Mouse (Mus musculus) G1E (cell line): Measurements from ENCODE around the gene Mfsd4b2. TPM values are rescaled to one million over a fixed set of nuclear protein-coding genes. Genes with fewer than 3 reads are reported as not detected.

Experiments used
- ATAC-seq: 2 replicates; pipeline ENCODE4 v1.8.0; 2016; ENCODE audit warnings: mild to moderate bottlenecking; ENCODE audit not compliant: insufficient number of reproducible peaks, poor library complexity, low FRiP score, severe bottlenecking; ENCODE audit errors: extremely low read depth
- DNase-seq: peaks from one replicate; pipeline ENCODE4 v3.0.0; 2012; ENCODE audit warnings: low spot score
- H3K27me3 ChIP-seq: 2 replicates; pipeline ENCODE4 v1.6.1; 2012; ENCODE audit warnings: mild to moderate bottlenecking, low read length, inconsistent platforms; ENCODE audit not compliant: insufficient read depth
- H3K36me3 ChIP-seq: replicated peaks from 2 replicates; pipeline ENCODE3; 2012; ENCODE audit warnings: mild to moderate bottlenecking, inconsistent platforms
- H3K4me1 ChIP-seq: 2 replicates; pipeline ENCODE4 v1.6.1; 2012; ENCODE audit warnings: low read depth, low read length, inconsistent platforms, mixed read lengths; ENCODE audit not compliant: insufficient read depth
- H3K4me3 ChIP-seq: 2 replicates; pipeline ENCODE4 v1.5.1; 2012; ENCODE audit warnings: low read depth, mild to moderate bottlenecking, inconsistent platforms, low read length, moderate library complexity, mixed read lengths
- H3K9me3 ChIP-seq: replicated peaks from 2 replicates; pipeline ENCODE4 v1.6.1; 2012; ENCODE audit warnings: inconsistent platforms
- CTCF ChIP-seq: IDR thresholded peaks from 2 replicates; pipeline ENCODE4 v1.5.1; 2012; ENCODE audit warnings: low read depth, low read length, inconsistent platforms, mixed read lengths
- GATA1 ChIP-seq: IDR thresholded peaks from 2 replicates; pipeline ENCODE4 v1.6.1; 2012; ENCODE audit warnings: borderline replicate concordance, low read length, inconsistent platforms, mixed read lengths
- GATA2 ChIP-seq: IDR thresholded peaks from 2 replicates; pipeline ENCODE4 v1.6.1; 2012; ENCODE audit warnings: low read depth, low read length, inconsistent platforms, borderline replicate concordance
- POLR2AphosphoS5 ChIP-seq: IDR thresholded peaks from 2 replicates; pipeline ENCODE4 v1.6.1; 2012; ENCODE audit warnings: low read depth, low read length, inconsistent platforms; ENCODE audit not compliant: insufficient replicate concordance
- TAL1 ChIP-seq: conservative IDR thresholded peaks from 2 replicates; pipeline ENCODE4 v1.6.1; 2012; ENCODE audit warnings: low read depth, low read length, inconsistent platforms, mixed read lengths
- polyA plus RNA-seq: library from polyadenylated mRNA; stranded (reverse); fragments of >175 nt; gene quantifications from 2 replicates; pipeline ENCODE4 v1.2.3, GENCODE M21; 2012
- total RNA-seq, 2 experiments: library from RNA; stranded (forward) in 1 of 2; stranded (reverse) in 1 of 2; fragments of 200-1000 nt in 1 of 2; fragments of >200 nt in 1 of 2; fragmentation: Nextera tagmentation in 1 of 2; gene quantifications; 2 replicates each; pipeline ENCODE4 v1.2.3; 2014 to 2017

Gene Mfsd4b2
- total and polyA plus RNA-seq, 3 experiments = 0.05 TPM; not detected in 2

- ATAC-seq (no peak), DNase-seq (no peak)
- no peak overlapping the region; the same call in 1 of the 2 replicates for H3K4me3 ChIP-seq
- H3K9me3 ChIP-seq = no peaks in the 10 kb centered on the region
- peaks cover 22% of the 10 kb centered on the region for H3K4me1 ChIP-seq
- peaks cover 7% of the 10 kb centered on the region for H3K36me3 ChIP-seq
- no peak for TF ChIP-seq POLR2AphosphoS5
- TF ChIP-seq TAL1 = no peak
- no peak for TF ChIP-seq CTCF
- no peaks in the 10 kb centered on the region for H3K27me3 ChIP-seq
Observed at GRCm38 (mm10) chr10:39893702-39894697, 32.7 kb downstream of the Mfsd4b2 start.

- Histone ChIP-seq H3K36me3 (peaks cover 7% of the 10 kb centered on the region), H3K27me3 (peaks cover 5% of the 10 kb centered on the region; the same call in 1 of the 2 replicates), H3K9me3 (no peaks in the 10 kb centered on the region), H3K4me3 (no peak overlapping the region), H3K4me1 (peaks cover 4% of the 10 kb centered on the region; the same call in 1 of the 2 replicates)
- DNase-seq (no peak), ATAC-seq (no peak)
- no peak for TF ChIP-seq GATA1
- TF ChIP-seq TAL1 = no peak
- TF ChIP-seq GATA2 = no peak
- TF ChIP-seq POLR2AphosphoS5 = no peak
- no peak for TF ChIP-seq CTCF
Observed at GRCm38 (mm10) chr10:39888621-39889020, 38.1 kb downstream of the Mfsd4b2 start.

Other genes with a start within 250 kb of the Mfsd4b2 start
- gene Rev3l, start 194.8 kb downstream of the Mfsd4b2 start, total RNA-seq (2014; fragmentation: Nextera tagmentation) = 70.5 and 76.6 TPM in 2 replicates
- 35.0 and 44.0 TPM in 2 replicates for gene Rev3l, start 194.8 kb downstream of the Mfsd4b2 start, total RNA-seq (2017)
- 1.6 and 1.8 TPM in 2 replicates for gene Rev3l, start 194.8 kb downstream of the Mfsd4b2 start, polyA plus RNA-seq
- 3.0 and 5.9 TPM in 2 replicates for gene Mfsd4b4, start 27.7 kb downstream of the Mfsd4b2 start, total RNA-seq (2014; fragmentation: Nextera tagmentation)
- gene Mfsd4b4, start 27.7 kb downstream of the Mfsd4b2 start, total RNA-seq (2017) = 5.4 and 5.8 TPM in 2 replicates
- gene Mfsd4b4, start 27.7 kb downstream of the Mfsd4b2 start, polyA plus RNA-seq = 0.44 and 0.55 TPM in 2 replicates
- gene Mfsd4b3, start 33.2 kb upstream of the Mfsd4b2 start, total RNA-seq (2014; fragmentation: Nextera tagmentation) = not detected in 2 replicates
- gene Mfsd4b3, start 33.2 kb upstream of the Mfsd4b2 start, total RNA-seq (2017) = 0.12 and 0.16 TPM in 2 replicates
- gene Mfsd4b3, start 33.2 kb upstream of the Mfsd4b2 start, polyA plus RNA-seq = not detected in 2 replicates
- not detected in 2 replicates for gene Mfsd4b5, start 59.7 kb upstream of the Mfsd4b2 start, total RNA-seq (2014; fragmentation: Nextera tagmentation)
- 0.12 and 0.22 TPM in 2 replicates for gene Mfsd4b5, start 59.7 kb upstream of the Mfsd4b2 start, total RNA-seq (2017)
- gene Mfsd4b5, start 59.7 kb upstream of the Mfsd4b2 start, polyA plus RNA-seq = not detected in 2 replicates
- not detected in 2 replicates for gene Mfsd4b1, start 98.3 kb upstream of the Mfsd4b2 start, total RNA-seq (2014; fragmentation: Nextera tagmentation)
- 0.05 TPM in 1 of 2 replicates, not detected in the other for gene Mfsd4b1, start 98.3 kb upstream of the Mfsd4b2 start, total RNA-seq (2017)
- not detected in 2 replicates for gene Mfsd4b1, start 98.3 kb upstream of the Mfsd4b2 start, polyA plus RNA-seq
- gene Slc16a10, start 215.3 kb upstream of the Mfsd4b2 start, total RNA-seq (2014; fragmentation: Nextera tagmentation) = 22.4 and 117 TPM in 2 replicates
- 16.9 and 18.8 TPM in 2 replicates for gene Slc16a10, start 215.3 kb upstream of the Mfsd4b2 start, total RNA-seq (2017)
- 5.7 and 7.2 TPM in 2 replicates for gene Slc16a10, start 215.3 kb upstream of the Mfsd4b2 start, polyA plus RNA-seq